Mouse (Mus musculus) embryonic facial prominence, embryonic 14.5 days (tissue): ENCODE measurements at regions not wholly inside any gene's neighbourhood (a gene's known extent, or its start where the extent isn't known, plus 50 kb on each side); places are given as distances from the start of the nearest gene placed in this dataset.

Source experiments
- ATAC-seq: fragments of 200-750 bp; cut with Nextera tagmentation; 2 replicates; pipeline ENCODE4 v1.8.0; 2017; ENCODE audit warnings: low read depth, moderate number of reproducible peaks, moderate TSS enrichment
- DNase-seq: peaks from one replicate; pipeline ENCODE4 v3.0.0-alpha.2; 2015; ENCODE audit warnings: low spot score
- H3K27ac ChIP-seq: fragments of 300-500 bp; sonication (generic); replicated peaks from 2 replicates; pipeline ENCODE4 v1.5.1; 2014; ENCODE audit warnings: low read depth, mild to moderate bottlenecking, low read length, moderate library complexity
- H3K27me3 ChIP-seq: fragments of 300-500 bp; sonication (generic); replicated peaks from 2 replicates; pipeline ENCODE4 v1.6.1; 2014; ENCODE audit warnings: low read length; ENCODE audit not compliant: control insufficient read depth, insufficient read depth
- H3K36me3 ChIP-seq: fragments of 300-500 bp; sonication (generic); 2 replicates; pipeline ENCODE4 v1.6.1; 2014; ENCODE audit warnings: low read length, mixed read lengths; ENCODE audit not compliant: control insufficient read depth, insufficient read depth
- H3K4me1 ChIP-seq: fragments of 300-500 bp; sonication (generic); 2 replicates; pipeline ENCODE4 v1.6.1; 2014; ENCODE audit warnings: antibody characterized with exemption, low read length; ENCODE audit not compliant: control insufficient read depth, insufficient read depth
- H3K4me2 ChIP-seq: fragments of 300-500 bp; sonication (generic); 2 replicates; pipeline ENCODE4 v1.6.1; 2014; ENCODE audit warnings: low read depth, mild to moderate bottlenecking, low read length, moderate library complexity, mixed read lengths
- H3K4me3 ChIP-seq: fragments of 300-500 bp; sonication (generic); 2 replicates; pipeline ENCODE4 v1.5.1; 2014; ENCODE audit warnings: low read depth, mild to moderate bottlenecking, low read length
- H3K9ac ChIP-seq: fragments of 300-500 bp; sonication (generic); 2 replicates; pipeline ENCODE4 v1.6.1; 2014; ENCODE audit warnings: low read depth, mild to moderate bottlenecking, low read length, moderate library complexity, mixed read lengths
- H3K9me3 ChIP-seq: fragments of 300-500 bp; sonication (generic); 2 replicates; pipeline ENCODE4 v1.6.1; 2016; ENCODE audit warnings: low read length; ENCODE audit not compliant: control insufficient read depth
- WGBS: fragments of 180-500 bp; shearing (Covaris S2); extraction: QIAGEN DNeasy Blood & Tissue Kit; methylation state at CpG from one replicate; pipeline ENCODE4 v1.1.7; 2014; 5-methylcytosine and 5-hydroxymethylcytosine counted together

- H3K9ac ChIP-seq, result no peak overlapping the region
- H3K4me1 ChIP-seq, result no peaks in the 10 kb centered on the region
- H3K27me3 ChIP-seq, result no peaks in the 10 kb centered on the region
- DNase-seq (peak; percentile 20), ATAC-seq (no peak)
- H3K4me3 ChIP-seq, result no peak overlapping the region
- H3K4me2 ChIP-seq, result no peak overlapping the region
- no peaks in the 10 kb centered on the region for H3K9me3 ChIP-seq
- no peaks in the 10 kb centered on the region for H3K36me3 ChIP-seq
- WGBS, result 53% methylated on average over 2 of the region's 2 CpGs
- no peak overlapping the region for H3K27ac ChIP-seq
Observed at GRCm38 (mm10) chr1:18849038-18849437, 253.8 kb upstream of the Tfap2d start.

- Histone ChIP-seq H3K9me3 (no peaks in the 10 kb centered on the region), H3K9ac (no peak overlapping the region), H3K4me3 (no peak overlapping the region), H3K27ac (no peak overlapping the region), H3K4me1 (no peaks in the 10 kb centered on the region), H3K4me2 (no peak overlapping the region), H3K27me3 (no peaks in the 10 kb centered on the region), H3K36me3 (no peaks in the 10 kb centered on the region)
- ATAC-seq (no peak), DNase-seq (no peak)
- WGBS, result 75% methylated on average over 3 of the region's 3 CpGs
Observed at GRCm38 (mm10) chr1:18857457-18857856, 245.4 kb upstream of the Tfap2d start.

GRCm38 (mm10) chr1:18903266-18903665 is 199.6 kb upstream of the Tfap2d start:
- no peak overlapping the region for H3K9ac ChIP-seq
- 84% methylated on average over 1 of the region's 1 CpGs for WGBS
- ATAC-seq, result no peak

GRCm38 (mm10) chr1:18903696-18904095 is 199.1 kb upstream of the Tfap2d start:
- Histone ChIP-seq H3K27me3 (no peaks in the 10 kb centered on the region), H3K4me2 (no peak overlapping the region), H3K9me3 (no peaks in the 10 kb centered on the region), H3K9ac (no peak overlapping the region), H3K27ac (no peak overlapping the region), H3K4me1 (no peaks in the 10 kb centered on the region), H3K36me3 (no peaks in the 10 kb centered on the region), H3K4me3 (no peak overlapping the region)
- DNase-seq (no peak), ATAC-seq (no peak)
- 62% methylated on average over 4 of the region's 4 CpGs for WGBS

More at GRCm38 (mm10) chr1:18903266-18903665, 199.6 kb upstream of the Tfap2d start:
- H3K27me3 ChIP-seq, result no peaks in the 10 kb centered on the region
- no peak overlapping the region for H3K27ac ChIP-seq
- H3K4me1 ChIP-seq, result no peaks in the 10 kb centered on the region
- no peak overlapping the region for H3K4me3 ChIP-seq
- no peak overlapping the region for H3K4me2 ChIP-seq
- H3K36me3 ChIP-seq, result no peaks in the 10 kb centered on the region
- no peak for DNase-seq
- H3K9me3 ChIP-seq, result no peaks in the 10 kb centered on the region

GRCm38 (mm10) chr1:18911578-18911977 is 191.2 kb upstream of the Tfap2d start:
- Histone ChIP-seq H3K4me1 (no peaks in the 10 kb centered on the region), H3K27ac (no peak overlapping the region), H3K36me3 (no peaks in the 10 kb centered on the region), H3K27me3 (no peaks in the 10 kb centered on the region), H3K9ac (no peak overlapping the region), H3K4me2 (no peak overlapping the region), H3K4me3 (no peak overlapping the region), H3K9me3 (no peaks in the 10 kb centered on the region)
- peak; percentile 1 for DNase-seq
- no peak for ATAC-seq
- 53% methylated on average over 4 of the region's 4 CpGs for WGBS

GRCm38 (mm10) chr1:18956276-18956675 is 146.5 kb upstream of the Tfap2d start:
- DNase-seq (peak; percentile 10), ATAC-seq (no peak)
- H3K4me2 ChIP-seq, result no peak overlapping the region
- no peak overlapping the region for H3K4me3 ChIP-seq
- WGBS, result 72% methylated on average over 1 of the region's 1 CpGs
- no peaks in the 10 kb centered on the region for H3K36me3 ChIP-seq
- H3K27me3 ChIP-seq, result no peaks in the 10 kb centered on the region
- H3K27ac ChIP-seq, result no peak overlapping the region
- no peaks in the 10 kb centered on the region for H3K9me3 ChIP-seq
- no peaks in the 10 kb centered on the region for H3K4me1 ChIP-seq
- no peak overlapping the region for H3K9ac ChIP-seq

GRCm38 (mm10) chr1:18956975-18957374 is 145.8 kb upstream of the Tfap2d start:
- 35% methylated on average over 6 of the region's 6 CpGs for WGBS

GRCm38 (mm10) chr1:18961464-18961863 is 141.4 kb upstream of the Tfap2d start:
- H3K4me2 ChIP-seq, result no peak overlapping the region
- H3K4me1 ChIP-seq, result no peaks in the 10 kb centered on the region
- no peak overlapping the region for H3K4me3 ChIP-seq
- no peaks in the 10 kb centered on the region for H3K27me3 ChIP-seq
- DNase-seq (no peak), ATAC-seq (no peak)
- WGBS, result 37% methylated on average over 9 of the region's 9 CpGs
- no peaks in the 10 kb centered on the region for H3K36me3 ChIP-seq
- no peak overlapping the region for H3K9ac ChIP-seq
- H3K9me3 ChIP-seq, result no peaks in the 10 kb centered on the region
- no peak overlapping the region for H3K27ac ChIP-seq

More at GRCm38 (mm10) chr1:18956975-18957374, 145.8 kb upstream of the Tfap2d start:
- H3K36me3 ChIP-seq, result no peaks in the 10 kb centered on the region
- DNase-seq (peak; percentile 29), ATAC-seq (no peak)
- no peaks in the 10 kb centered on the region for H3K27me3 ChIP-seq
- no peak overlapping the region for H3K9ac ChIP-seq
- H3K4me3 ChIP-seq, result no peak overlapping the region
- H3K4me1 ChIP-seq, result no peaks in the 10 kb centered on the region
- H3K4me2 ChIP-seq, result no peak overlapping the region
- no peak overlapping the region for H3K27ac ChIP-seq
- no peaks in the 10 kb centered on the region for H3K9me3 ChIP-seq

GRCm38 (mm10) chr1:18961889-18962288 is 140.9 kb upstream of the Tfap2d start:
- H3K4me1 ChIP-seq, result no peaks in the 10 kb centered on the region
- H3K27me3 ChIP-seq, result no peaks in the 10 kb centered on the region
- no peaks in the 10 kb centered on the region for H3K36me3 ChIP-seq
- H3K4me3 ChIP-seq, result no peak overlapping the region
- DNase-seq (peak; percentile 13), ATAC-seq (no peak)
- WGBS, result 51% methylated on average over 3 of the region's 3 CpGs
- H3K27ac ChIP-seq, result no peak overlapping the region
- no peak overlapping the region for H3K4me2 ChIP-seq
- H3K9ac ChIP-seq, result no peak overlapping the region
- no peaks in the 10 kb centered on the region for H3K9me3 ChIP-seq
